Mouse (Mus musculus): ENCODE results near the gene Syde2. TPM values are rescaled to one million over a fixed set of nuclear protein-coding genes. Genes with fewer than 3 reads are reported as not detected.

The Syde2 gene
- polyA plus RNA-seq, 2 experiments from 2014 or later, result not detected

GRCm38 (mm10) chr3:146058263-146058662 is 70.6 kb downstream of the Syde2 start:
- peak; percentile 75 for ATAC-seq

DNA sequence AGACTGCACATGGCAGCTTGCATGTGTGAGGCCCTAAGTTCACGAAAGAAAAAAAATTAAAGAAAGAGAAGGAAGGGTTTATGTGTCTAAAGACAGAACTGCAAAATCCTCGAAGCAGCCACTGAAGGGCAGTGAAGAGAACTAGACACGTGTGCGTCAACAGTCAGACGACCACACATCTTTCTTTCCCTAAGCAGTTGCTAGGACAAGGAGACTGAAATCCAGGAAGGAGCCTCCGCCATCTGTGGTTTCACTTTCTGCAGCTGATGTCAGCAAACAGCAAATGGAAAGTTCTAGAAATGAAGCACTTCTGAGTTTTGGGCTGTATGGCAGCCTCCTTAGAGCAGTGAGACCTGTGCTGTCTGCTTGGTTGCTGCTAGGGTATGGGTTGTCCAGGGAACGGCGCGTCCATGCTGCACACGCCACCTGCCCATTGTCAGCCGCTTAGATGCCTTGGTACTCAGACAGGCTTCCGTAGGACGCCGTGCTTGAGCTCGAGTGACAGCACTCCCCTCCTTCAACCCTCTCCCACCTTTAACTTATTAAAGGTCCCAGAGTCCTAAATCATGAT is 71.8 kb downstream of the Syde2 start:
- ATAC-seq, result no peak

DNA sequence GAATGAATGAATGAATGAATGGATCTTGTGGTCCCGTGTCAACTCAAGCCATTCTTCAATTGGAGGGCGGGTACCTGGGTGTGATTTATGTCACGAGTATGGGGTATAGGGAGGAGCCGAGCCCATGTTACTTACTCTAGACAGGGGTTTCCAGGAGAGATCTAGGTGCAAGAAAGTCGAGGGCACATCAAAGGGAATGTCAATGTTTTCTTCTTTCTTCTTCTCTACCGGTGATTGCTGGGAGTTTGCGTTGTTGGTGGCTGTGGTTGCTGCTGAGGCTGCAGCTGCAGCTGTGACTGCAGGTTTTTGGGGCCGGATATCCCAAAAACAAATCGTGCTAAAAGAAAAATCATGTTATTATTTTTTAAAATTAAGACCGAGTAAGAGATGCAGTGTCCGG is 75.5 kb downstream of the Syde2 start:
- ATAC-seq, result no peak

GRCm38 (mm10) chr3:146069276-146069675 is 81.6 kb downstream of the Syde2 start:
- no peak for ATAC-seq

Other genes with a start within 250 kb of the Syde2 start
- gene Ddah1, start 229.2 kb upstream of the Syde2 start, polyA plus RNA-seq (2017; shearing (Covaris generic)), result not detected
- gene Bcl10, start 65.1 kb upstream of the Syde2 start, polyA plus RNA-seq (2017; shearing (Covaris generic)), result 10 to 100 TPM; 51.9 to 53.0 TPM
- 10 to 100 TPM; 14.2 to 21.6 TPM for gene 2410004B18Rik, start 49.9 kb upstream of the Syde2 start, polyA plus RNA-seq (2017; shearing (Covaris generic))
- not detected for gene Wdr63, start 120.3 kb downstream of the Syde2 start, polyA plus RNA-seq (2017; shearing (Covaris generic))
- gene Mcoln3, start 129.6 kb downstream of the Syde2 start, polyA plus RNA-seq (2017; shearing (Covaris generic)), result 1 to 10 TPM; 3.4 to 5.1 TPM
- 10 to 100 TPM in 1 of 2 experiments, 1 to 10 TPM in 1; 5.6 to 11.7 TPM for gene Mcoln2, start 162.0 kb downstream of the Syde2 start, polyA plus RNA-seq (2017; shearing (Covaris generic))
- not detected for gene Lpar3, start 233.1 kb downstream of the Syde2 start, polyA plus RNA-seq (2017; shearing (Covaris generic))

Measured in activated CD4-positive, CD25-positive, alpha-beta regulatory T cell, adult 4 months (primary cell).